Mouse (Mus musculus) left cerebral cortex, adult 6 months (tissue): ENCODE data around the gene Srms. TPM values are rescaled to one million over a fixed set of nuclear protein-coding genes. Genes with fewer than 3 reads are reported as not detected.

ENCODE experiments used
- long read RNA-seq, 2 experiments: library from polyadenylated mRNA; unstranded; transcript quantifications; one replicate each; pipeline ENCODE4 v2.0.0; 2019 to 2020
- polyA plus RNA-seq: library from polyadenylated mRNA; unstranded; fragments of <200 nt; fragmentation: Nextera tagmentation; gene quantifications from 2 replicates; pipeline ENCODE4 v1.2.3, GENCODE M21; 2021

Gene Srms
- polyA plus RNA-seq = 0.08 and 0.12 TPM in 2 replicates
- long read RNA-seq, experiment 1, partial matches to known transcripts = 0 of 1 reads
- long read RNA-seq, experiment 1, other reads (novel, unspliced or antisense) = 0 of 1 reads
- long read RNA-seq, experiment 2 = 0 reads

DNA sequence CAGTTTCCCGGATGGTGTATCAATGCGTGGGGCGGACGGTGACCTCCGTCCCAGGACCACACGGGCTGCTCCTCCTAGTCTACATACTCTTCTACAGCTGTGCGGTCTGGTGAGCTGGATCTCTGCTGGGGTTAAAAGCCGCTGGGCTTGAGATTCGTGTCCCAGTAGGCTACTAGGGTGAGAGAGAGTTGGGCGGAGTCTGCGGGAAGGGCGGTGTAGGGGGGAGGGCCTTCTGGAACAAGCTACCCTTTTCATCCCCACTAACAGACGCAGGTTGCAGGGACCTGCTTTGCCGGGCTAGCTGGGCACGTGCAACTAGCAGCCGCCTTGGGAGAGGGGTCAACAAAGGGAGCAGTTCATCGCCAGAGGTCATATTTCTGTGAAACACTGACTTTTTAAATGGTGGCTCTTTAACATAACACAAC lies at the start of gene Srms:
TSS of gene Srms (minus strand) at position 165 of the 425 bp plus-strand sequence.

DNA sequence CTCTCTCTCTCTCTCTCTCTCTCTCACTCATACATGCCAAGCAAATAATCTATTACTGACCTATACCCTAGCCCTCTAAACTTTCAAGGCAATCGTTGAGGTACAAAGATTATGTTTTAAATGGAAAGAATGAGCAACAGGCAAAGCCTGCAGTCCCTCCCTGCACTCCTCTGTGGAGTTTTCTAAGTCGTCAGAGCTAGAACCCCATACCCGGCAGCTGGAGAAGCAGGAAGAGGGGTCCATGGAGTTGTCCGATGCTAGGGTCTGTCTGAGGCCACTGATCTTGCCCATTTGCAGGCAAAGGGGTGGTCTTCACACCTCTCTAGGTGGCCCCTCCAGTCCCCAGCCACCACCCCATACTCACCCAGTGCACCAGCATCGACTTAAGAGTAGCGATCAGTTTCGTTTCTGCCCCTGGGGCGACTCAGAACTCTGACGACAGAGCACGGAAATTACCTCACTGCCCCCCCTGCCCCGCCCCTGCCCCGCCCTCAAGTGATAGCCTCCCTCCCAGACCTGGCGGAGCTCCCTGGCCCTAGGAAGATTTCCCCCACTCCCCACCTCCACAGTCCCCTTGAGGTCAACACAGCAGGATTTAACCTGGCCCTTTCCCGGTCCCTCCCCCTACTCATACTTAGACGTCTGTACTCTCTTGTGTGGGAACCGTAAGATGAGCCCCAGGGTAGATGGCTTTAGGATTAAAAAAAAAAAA lies 28.8 kb upstream of the Srms start, which contains the start of gene Helz2:
TSS of gene Helz2 (minus strand) at position 426 of the 712 bp plus-strand sequence.

DNA sequence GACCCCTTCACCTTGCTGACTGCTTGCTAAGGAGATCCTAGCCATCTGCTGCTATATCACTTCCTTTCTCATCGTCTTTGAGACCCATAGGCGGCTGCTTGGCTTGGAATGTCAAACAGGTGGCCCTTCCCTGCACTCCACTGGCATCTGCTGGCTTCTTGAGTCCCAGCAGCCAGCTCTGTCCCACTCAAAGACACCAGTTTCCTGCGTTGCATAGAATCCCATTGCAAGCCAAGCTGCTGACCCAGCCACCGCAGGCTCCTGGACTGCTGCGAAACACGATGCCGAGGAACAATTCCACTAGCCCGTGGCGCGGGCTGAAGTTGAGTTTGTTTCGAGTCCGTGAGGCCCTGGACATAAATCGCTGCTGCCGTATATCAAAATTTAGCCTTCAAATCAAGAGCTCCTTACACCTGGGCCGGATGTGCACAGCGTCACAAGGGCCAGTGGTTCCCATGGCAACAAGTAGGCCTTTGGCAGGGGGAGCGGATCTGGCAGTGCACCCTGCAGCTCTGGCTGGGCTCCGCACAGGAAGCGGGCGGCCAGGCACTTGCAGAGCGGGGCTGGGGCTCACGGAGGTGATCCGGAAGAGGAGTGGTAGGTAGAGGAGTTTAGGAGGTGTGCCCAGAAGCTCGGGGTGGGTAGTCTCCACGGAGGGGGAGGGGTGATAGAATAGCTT lies 6.7 kb upstream of the Srms start, which contains the start of gene Fndc11:
TSS of gene Fndc11 (plus strand) at position 476 of the 679 bp plus-strand sequence.

DNA sequence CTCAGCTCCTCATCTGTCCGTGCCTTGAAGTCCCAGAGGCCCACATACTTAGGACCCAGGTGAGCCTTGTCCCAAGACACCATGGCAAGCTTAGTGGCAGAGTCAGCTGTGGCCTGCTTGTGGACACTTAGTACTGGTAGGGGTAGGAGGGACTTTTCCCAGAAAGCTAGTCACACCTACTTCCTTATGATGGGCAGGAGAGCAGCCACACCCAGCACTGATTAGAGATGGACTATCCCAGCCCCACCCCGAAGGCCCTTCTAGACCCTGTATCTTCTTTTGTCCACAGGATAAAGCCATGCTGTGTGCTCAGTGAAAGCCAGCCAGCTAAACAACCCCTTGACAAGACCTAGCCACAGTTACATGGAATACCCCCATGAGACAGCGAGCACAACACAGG lies 10.6 kb downstream of the Srms start, which contains the start of gene Ptk6:
TSS of gene Ptk6 (minus strand) at position 368 of the 400 bp plus-strand sequence.

DNA sequence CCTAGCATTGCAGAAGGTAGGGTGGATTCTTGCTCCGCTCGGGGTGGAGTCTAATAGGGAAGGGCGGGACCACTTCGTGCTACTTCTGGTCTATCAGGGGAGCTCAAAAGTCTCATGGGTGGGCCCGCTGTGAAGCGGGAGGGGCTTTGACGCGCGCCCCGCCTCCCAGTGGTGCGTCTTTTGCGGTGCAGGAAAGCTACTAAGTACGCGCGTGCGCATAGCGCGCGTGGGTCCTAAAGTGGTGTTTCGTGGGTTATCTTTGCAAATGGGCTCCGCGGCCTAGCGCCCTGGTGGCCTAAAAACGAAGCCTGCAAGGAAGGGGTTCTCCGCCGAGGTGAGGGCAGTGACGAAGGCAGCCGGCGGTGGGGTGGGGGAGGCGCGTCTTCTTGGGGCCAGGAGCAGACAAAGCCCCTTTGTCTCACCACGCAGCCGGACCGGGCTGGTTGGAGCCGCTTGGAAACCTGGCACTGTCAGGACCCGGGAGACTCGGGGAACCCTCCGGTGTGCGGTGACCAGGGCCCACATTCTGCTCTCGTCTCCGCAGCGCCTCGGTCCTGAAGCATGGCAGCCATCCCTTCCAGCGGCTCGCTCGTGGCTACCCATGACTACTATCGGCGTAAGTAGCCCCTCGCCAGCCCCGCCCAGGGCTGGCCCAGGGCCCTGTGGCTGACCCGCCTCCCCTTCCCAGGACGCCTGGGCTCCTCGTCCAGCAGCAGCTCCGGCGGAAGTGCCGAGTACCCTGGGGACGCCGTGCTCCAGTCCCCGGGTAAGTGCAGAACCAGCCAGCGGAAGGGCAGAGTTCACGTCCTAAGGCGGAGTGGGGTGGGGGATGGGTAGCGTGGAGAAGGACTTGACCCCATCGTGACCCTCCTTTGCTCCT lies 25.6 kb downstream of the Srms start, which contains the start of gene Ppdpf:
TSS of gene Ppdpf (plus strand) at position 127 of the 880 bp plus-strand sequence.

DNA sequence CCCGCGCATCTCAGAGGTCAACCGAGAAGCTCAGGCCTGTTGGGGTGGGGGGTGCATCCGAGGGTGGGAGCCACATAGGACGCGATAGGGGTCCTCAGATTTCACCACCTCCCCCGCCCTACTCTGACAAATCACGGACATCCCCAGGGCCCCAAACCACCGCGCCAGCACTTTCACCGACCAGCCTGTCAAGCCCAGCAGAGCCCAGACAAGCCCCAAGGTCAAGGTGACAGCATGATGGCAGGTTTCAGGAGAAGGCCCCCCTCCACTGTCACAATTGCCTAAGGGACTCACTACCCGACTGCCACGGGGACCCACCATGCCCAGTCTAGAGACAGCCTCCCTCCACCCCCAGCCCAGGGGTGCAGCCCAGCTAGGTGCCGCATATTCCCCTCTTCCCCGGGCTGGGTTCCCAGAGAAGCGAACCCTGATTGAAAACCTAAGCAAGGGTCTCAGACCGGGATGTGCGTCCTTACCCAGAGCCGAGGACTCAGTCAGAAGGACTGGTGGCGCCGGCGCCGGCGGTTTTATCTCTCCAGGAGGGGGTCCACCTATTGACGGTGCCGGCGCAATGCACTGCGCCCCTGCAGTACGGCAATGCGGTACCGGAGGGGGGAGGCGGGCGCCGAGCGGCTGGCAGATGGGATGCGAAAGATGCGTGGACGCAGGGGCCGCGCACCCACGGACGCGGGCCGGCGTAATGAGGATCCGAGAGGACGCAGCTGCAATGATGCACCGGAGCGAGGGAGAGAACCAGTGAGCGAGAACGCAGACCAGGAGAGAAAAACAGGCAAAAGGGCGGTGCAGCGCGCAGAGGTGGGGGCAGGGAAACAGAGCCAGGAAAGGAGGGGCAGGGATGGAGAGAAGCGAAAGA lies 56.5 kb downstream of the Srms start, which contains the start of gene Eef1a2:
TSS of gene Eef1a2 (minus strand) at position 767 of the 874 bp plus-strand sequence.

Other genes with a start within 250 kb of the Srms start
- gene Arfgap1, start 246.0 kb downstream of the Srms start, polyA plus RNA-seq = 92.6 and 118 TPM in 2 replicates
- gene Col20a1, start 226.7 kb downstream of the Srms start, polyA plus RNA-seq = 0.10 and 0.13 TPM in 2 replicates
- gene Chrna4, start 169.6 kb downstream of the Srms start, polyA plus RNA-seq = 15.1 and 25.9 TPM in 2 replicates
- gene Kcnq2, start 77.9 kb downstream of the Srms start, polyA plus RNA-seq = 23.0 and 89.4 TPM in 2 replicates
- gene Eef1a2, start 56.2 kb downstream of the Srms start, polyA plus RNA-seq = 219 and 425 TPM in 2 replicates
- gene Ppdpf, start 25.9 kb downstream of the Srms start, polyA plus RNA-seq = 173 and 211 TPM in 2 replicates
- gene Ptk6, start 10.4 kb downstream of the Srms start, polyA plus RNA-seq = not detected in 2 replicates
- gene Fndc11, start 6.8 kb upstream of the Srms start, polyA plus RNA-seq = 0.29 and 0.38 TPM in 2 replicates
- gene Helz2, start 28.8 kb upstream of the Srms start, polyA plus RNA-seq = 0.16 and 0.29 TPM in 2 replicates
- gene Gmeb2, start 74.8 kb upstream of the Srms start, polyA plus RNA-seq = 1.7 and 4.5 TPM in 2 replicates
- gene Stmn3, start 101.3 kb upstream of the Srms start, polyA plus RNA-seq = 1,269 and 1,330 TPM in 2 replicates
- 2.6 and 3.0 TPM in 2 replicates for gene Rtel1, start 106.6 kb upstream of the Srms start, polyA plus RNA-seq
- 20.7 and 23.8 TPM in 2 replicates for gene Zgpat, start 151.7 kb upstream of the Srms start, polyA plus RNA-seq
- gene Arfrp1, start 152.2 kb upstream of the Srms start, polyA plus RNA-seq = 52.6 and 74.6 TPM in 2 replicates
- gene Lime1, start 166.9 kb upstream of the Srms start, polyA plus RNA-seq = 3.3 and 5.9 TPM in 2 replicates
- 3.4 and 3.7 TPM in 2 replicates for gene Zbtb46, start 246.2 kb upstream of the Srms start, polyA plus RNA-seq